ENCODE assay signal across 8 mouse cellular contexts in the genomic region with DNA sequence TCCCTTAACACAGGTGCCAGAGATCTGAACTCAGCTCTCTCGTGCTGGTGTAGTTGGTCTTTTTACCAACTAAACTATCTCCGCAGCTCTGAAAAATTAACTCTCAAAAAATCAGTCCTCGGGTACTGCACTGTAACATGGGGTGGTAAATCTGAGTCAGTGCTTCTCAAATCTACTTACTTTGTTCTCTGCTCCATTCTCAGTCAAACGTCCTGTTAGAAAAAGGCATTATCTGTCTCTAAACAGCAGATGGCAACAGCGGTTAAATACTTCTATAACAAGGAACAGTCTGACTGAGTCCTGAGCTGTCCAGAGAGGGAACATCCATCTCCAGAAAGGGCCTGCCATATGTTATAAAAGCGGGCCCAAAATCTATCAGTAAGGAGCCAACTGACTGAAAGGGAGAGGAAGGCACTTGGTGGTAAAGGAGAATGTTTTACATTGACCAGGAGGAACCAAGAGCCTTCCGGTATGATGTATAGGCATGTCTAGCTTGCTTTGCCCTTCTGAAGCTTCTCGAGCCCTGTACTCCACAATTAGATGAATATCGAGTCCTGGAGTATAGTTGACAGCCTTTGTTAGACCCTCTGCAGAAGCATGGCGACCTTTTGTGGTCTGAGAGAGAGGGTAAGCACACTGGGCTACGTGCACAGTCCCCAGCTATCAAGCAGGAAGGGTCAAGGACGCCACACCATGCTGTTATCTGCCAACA. TPM values are rescaled to one million over a fixed set of nuclear protein-coding genes. Genes with fewer than 3 reads are reported as not detected.
DNase-seq lines count a peak whose midpoint lies in the region; ATAC-seq and TF ChIP-seq lines count a peak whose summit lies in the region.
"Not testable (repeated sequence)": the region's sequence is repeated elsewhere in the genome, so short reads cannot be mapped to it uniquely, and the experiment has no call there.

TSS of gene Mthfs (plus strand) at position 324 of the 712 bp plus-strand sequence.

- not testable (repeated sequence) for TF ChIP-seq CTCF in cerebellum, adult 2 months (IDR thresholded peaks at IDR 0.05; ENCODE audit: borderline replicate concordance, insufficient read depth, low read depth, low read length); olfactory bulb, adult 2 months (IDR thresholded peaks at IDR 0.05; ENCODE audit: insufficient read depth, low read depth, low read length)

- peak within 1 kb of the TSS; percentile 52 for H3K4me2 ChIP-seq in forebrain, embryonic 13.5 days
- peak within 1 kb of the TSS; percentile 61 for H3K4me2 ChIP-seq in heart, embryonic 15.5 days

- H3K27me3 ChIP-seq in cerebellum, adult 2 months (ENCODE audit: control insufficient read depth, insufficient read depth, low read length); forebrain, embryonic 13.5 days; heart, embryonic 15.5 days: not testable (repeated sequence)

- not testable (repeated sequence) for DNase-seq in ES-E14 (ENCODE audit: low read depth, low spot score)
- peak; percentile 44 to 46 for DNase-seq in cerebellum, adult 2 months
- DNase-seq in kidney, adult 11 months = peak; percentile 8
- peak in 1 of 2 experiments; percentile 30 for DNase-seq in left cerebral cortex, postnatal 36 days (ENCODE audit: low spot score in 2 of 2)

- H3K4me3 ChIP-seq in ES-E14 (ENCODE audit: insufficient read depth in 1 of 2, low read depth in 1 of 2, low read length in 2 of 2, poor library complexity in 1 of 2, severe bottlenecking in 1 of 2) = peak within 1 kb of the TSS; percentile 55 to 72
- peak within 1 kb of the TSS; percentile 50 for H3K4me3 ChIP-seq in cerebellum, adult 2 months (replicated peaks; ENCODE audit: insufficient read depth, low read depth, low read length)
- peak within 1 kb of the TSS; percentile 28 for H3K4me3 ChIP-seq in forebrain, embryonic 13.5 days
- peak within 1 kb of the TSS; percentile 39 for H3K4me3 ChIP-seq in heart, embryonic 15.5 days
- peak within 1 kb of the TSS; percentile 41 for H3K4me3 ChIP-seq in olfactory bulb, adult 2 months (ENCODE audit: insufficient read depth, low read depth, low read length)

- peak; percentile 58 for ATAC-seq in forebrain, embryonic 13.5 days
- peak; percentile 67 for ATAC-seq in heart, embryonic 15.5 days (replicated peaks; ENCODE audit: insufficient number of reproducible peaks, insufficient read depth, low FRiP score, low read depth)
- ATAC-seq in megakaryocyte, adult 5-6 weeks (ENCODE audit: poor library complexity, severe bottlenecking) = peak; percentile 58

- peak within 1 kb of the TSS; percentile 59; the same call in 1 of the 2 replicates for H3K9ac ChIP-seq in ES-E14 (ENCODE audit: insufficient read depth, low read depth, low read length, poor library complexity, severe bottlenecking)
- peak within 1 kb of the TSS; percentile 50 for H3K9ac ChIP-seq in forebrain, embryonic 13.5 days
- not testable (repeated sequence) for H3K9ac ChIP-seq in heart, embryonic 15.5 days

- H3K27ac ChIP-seq in ES-E14 (ENCODE audit: insufficient read depth, low read depth, low read length, poor library complexity, severe bottlenecking) = peak within 1 kb of the TSS; percentile 70; the same call in 1 of the 2 replicates
- H3K27ac ChIP-seq in cerebellum, adult 2 months (ENCODE audit: insufficient read depth, low read length) = peak within 1 kb of the TSS; percentile 83; the same call in 1 of the 2 replicates
- peak within 1 kb of the TSS; percentile 72 for H3K27ac ChIP-seq in forebrain, embryonic 13.5 days
- H3K27ac ChIP-seq in heart, embryonic 15.5 days = peak within 1 kb of the TSS; percentile 79
- H3K27ac ChIP-seq in olfactory bulb, adult 2 months (ENCODE audit: insufficient read depth, low read depth, low read length) = peak within 1 kb of the TSS; percentile 36; the same call in 1 of the 2 replicates

- H3K9me3 ChIP-seq in ES-E14 (ENCODE audit: control insufficient read depth, insufficient read depth, low read depth, low read length); forebrain, embryonic 13.5 days (replicated peaks); heart, embryonic 15.5 days (replicated peaks): not testable (repeated sequence)

- intact Hi-C loops in left cerebral cortex, postnatal 36 days (cut with DNase I) = not testable (repeated sequence)

- in situ Hi-C loops in ES-E14 (cut with MboI; ENCODE audit: low sequenced_read_pairs in 2 of 2, unreplicated experiment in 2 of 2) = not testable (repeated sequence)

- 19% methylated on average over 9 of the region's 12 CpGs for WGBS in cerebellum, adult 2 months
- WGBS in forebrain, embryonic 13.5 days = 30% methylated on average over 9 of the region's 12 CpGs
- 24% methylated on average over 9 of the region's 12 CpGs for WGBS in heart, embryonic 15.5 days
- WGBS in olfactory bulb, adult 2 months = 17% methylated on average over 10 of the region's 12 CpGs

- not testable (repeated sequence) for TF ChIP-seq POLR2A in cerebellum, adult 2 months (IDR thresholded peaks at IDR 0.05; ENCODE audit: borderline replicate concordance, insufficient read depth, low read length); olfactory bulb, adult 2 months (IDR thresholded peaks at IDR 0.05; ENCODE audit: insufficient read depth, low read depth, low read length)

- H3K36me3 ChIP-seq in ES-E14 (ENCODE audit: control insufficient read depth, insufficient read depth, low read length, poor library complexity, severe bottlenecking); forebrain, embryonic 13.5 days (ENCODE audit: poor library complexity, severe bottlenecking); heart, embryonic 15.5 days: not testable (repeated sequence)

- not testable (repeated sequence) for H3K4me1 ChIP-seq in ES-E14 (ENCODE audit: control insufficient read depth in 2 of 2, insufficient read depth in 2 of 2, low read length in 2 of 2, poor library complexity in 1 of 2); cerebellum, adult 2 months (ENCODE audit: control insufficient read depth, insufficient read depth, low read length); forebrain, embryonic 13.5 days; heart, embryonic 15.5 days (replicated peaks); olfactory bulb, adult 2 months (ENCODE audit: control insufficient read depth, insufficient read depth, low read length)

RNA-seq across cellular contexts. Expression of gene Mthfs, which starts in this region (rescaled TPM):
- total RNA-seq in ES-E14 (2012; rRNA removed) = 4.4 and 11.5 TPM in 2 replicates
- polyA plus RNA-seq in cerebellum, adult 2 months (2012; rRNA removed) = 13.6 and 16.3 TPM in 2 replicates
- 14.4 and 17.4 TPM in 2 replicates for polyA plus RNA-seq in forebrain, embryonic 13.5 days (2015; fragmentation: Nextera tagmentation; extraction: Ambion mirVana)
- polyA plus RNA-seq in heart, embryonic 15.5 days (2015; fragmentation: Nextera tagmentation; extraction: Ambion mirVana) = 14.9 and 20.7 TPM in 2 replicates
- 10 to 100 TPM; 28.4 to 38.4 TPM for total RNA-seq in left cerebral cortex, postnatal 36 days (2021)
- 38.1 and 42.4 TPM in 2 replicates for total RNA-seq in megakaryocyte, adult 5-6 weeks (2015)
- total RNA-seq in megakaryocyte, adult 5-6 weeks (2017) = 19.1 and 23.7 TPM in 2 replicates
- polyA plus RNA-seq in olfactory bulb, adult 2 months (2012; ENCODE audit: insufficient read depth, insufficient read length, low replicate concordance, missing spikeins) = not detected in 2 replicates

Comparison
In these comparisons a context has a peak if more than half of its experiments do, and no peak if none do; other contexts are left out.
1. RNA of gene Mthfs (polyA plus RNA-seq): 14.4 to 17.4 TPM in forebrain, embryonic 13.5 days, 14.9 to 20.7 TPM in heart, embryonic 15.5 days and 13.6 to 16.3 TPM in cerebellum, adult 2 months; not detected in olfactory bulb, adult 2 months; every median in the first group is over 10 times any median in the second.
2. Peak in every context shown above with its lines, with median percentiles within 50 percentile points of each other: H3K27ac ChIP-seq, H3K4me3 ChIP-seq and ATAC-seq.